Comparison of ENCODE assay signal across 10 mouse cellular contexts in the genomic region with DNA sequence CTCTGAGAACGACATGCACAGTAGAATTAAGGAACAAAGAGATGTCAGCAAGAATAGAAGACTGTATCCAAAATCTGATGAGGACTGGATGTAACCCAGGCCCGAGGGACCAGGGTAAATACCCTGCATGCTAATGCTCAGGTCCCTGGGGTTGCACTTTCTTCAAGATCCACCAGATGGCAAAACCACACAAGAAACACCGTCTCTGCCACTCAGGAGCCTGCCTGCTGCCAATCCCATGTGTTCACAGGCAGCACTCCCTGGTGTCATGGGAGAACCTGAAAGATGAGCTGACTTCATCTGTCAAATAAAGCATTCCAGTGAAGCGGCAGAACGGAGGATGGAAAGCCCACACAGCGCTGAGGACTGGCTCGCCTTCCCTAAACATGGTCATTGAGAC. TPM values are rescaled to one million over a fixed set of nuclear protein-coding genes. Genes with fewer than 3 reads are reported as not detected.
DNase-seq lines count a peak whose midpoint lies in the region; ATAC-seq and TF ChIP-seq lines count a peak whose summit lies in the region.
"Had no signal": no experiment of that assay in that cellular context is flagged by ENCODE, and none has a peak within 500 bp of the region (broad histone marks: within the 10 kb centered on the region; RNA-seq: fewer than 3 reads in every experiment).

No protein-coding gene starts in this region.

- H3K27me3 ChIP-seq in intestine, postnatal 0 days (replicated peaks; ENCODE audit: control insufficient read depth, insufficient read depth, low read length): no peaks in the 10 kb centered on the region; the same call in 1 of the 2 replicates
- peaks cover 2% of the 10 kb centered on the region; the same call in 1 of the 2 replicates for H3K27me3 ChIP-seq in intestine, embryonic 16.5 days (replicated peaks; ENCODE audit: control insufficient read depth, insufficient read depth, low read length)
- H3K27me3 ChIP-seq in neural tube, embryonic 15.5 days (replicated peaks): no peaks in the 10 kb centered on the region; the same call in none of the 2 replicates

- ATAC-seq in intestine, postnatal 0 days: no peak
- ATAC-seq in intestine, embryonic 16.5 days: no peak
- ATAC-seq in neural tube, embryonic 15.5 days (ENCODE audit: low FRiP score): peak; percentile 45; the same call in 1 of the 2 replicates

- 31% methylated on average over 7 of the region's 7 CpGs for WGBS in intestine, postnatal 0 days
- WGBS in intestine, embryonic 16.5 days: 41% methylated on average over 7 of the region's 7 CpGs
- WGBS in neural tube, embryonic 15.5 days: 39% methylated on average over 7 of the region's 7 CpGs

- TF ChIP-seq CTCF in intestine, postnatal 0 days (IDR thresholded peaks at IDR 0.05; ENCODE audit: low read depth): peak; percentile 71
- peak; percentile 79 for TF ChIP-seq CTCF in brain, embryonic 14.5 days (IDR thresholded peaks at IDR 0.05; ENCODE audit: borderline replicate concordance, extremely low read depth, insufficient read depth, insufficient read length)

- H3K4me2 ChIP-seq in intestine, postnatal 0 days (replicated peaks; ENCODE audit: low read depth): no peak overlapping the region
- H3K4me2 ChIP-seq in intestine, embryonic 16.5 days (ENCODE audit: low read depth, low read length): no peak overlapping the region
- H3K4me2 ChIP-seq in neural tube, embryonic 15.5 days: no peak overlapping the region

- H3K9ac ChIP-seq in intestine, postnatal 0 days (ENCODE audit: low read depth, low read length): no peak overlapping the region
- H3K9ac ChIP-seq in intestine, embryonic 16.5 days (ENCODE audit: low read depth, low read length): no peak overlapping the region
- no peak overlapping the region for H3K9ac ChIP-seq in neural tube, embryonic 15.5 days (replicated peaks)

- H3K36me3 ChIP-seq in intestine, postnatal 0 days (ENCODE audit: control insufficient read depth, insufficient read depth): no peaks in the 10 kb centered on the region
- no peaks in the 10 kb centered on the region for H3K36me3 ChIP-seq in intestine, embryonic 16.5 days (ENCODE audit: control insufficient read depth, insufficient read depth, low read length)
- no peaks in the 10 kb centered on the region for H3K36me3 ChIP-seq in neural tube, embryonic 15.5 days

- H3K4me3 ChIP-seq in intestine, postnatal 0 days (ENCODE audit: low read depth, low read length): no peak overlapping the region
- H3K4me3 ChIP-seq in intestine, embryonic 16.5 days (ENCODE audit: low read length): no peak overlapping the region
- no peak overlapping the region for H3K4me3 ChIP-seq in neural tube, embryonic 15.5 days (replicated peaks)
- H3K4me3 ChIP-seq: myocyte had no signal

- intact Hi-C loops in heart, postnatal 10 days (cut with DNase I): loop anchor here (1.0 to 10.0 kb wide), 3 partner anchors 102 to 528 kb away; no protein-coding TSS in a partner anchor

- peak; percentile 91 for DNase-seq in brain, embryonic 14.5 days (ENCODE audit: low read depth)
- DNase-seq in heart, postnatal 10 days: peak; percentile 32 to 45
- peak; percentile 27 to 28 for DNase-seq in left cerebral cortex, adult 8-10 months (ENCODE audit: low spot score in 2 of 2)
- DNase-seq in spleen, postnatal 36 days (ENCODE audit: low spot score in 2 of 2): no peak
- DNase-seq in gastrocnemius, postnatal 10 days: no peak

- no peak for TF ChIP-seq POLR2A in brain, embryonic 14.5 days (IDR thresholded peaks at IDR 0.05; ENCODE audit: borderline replicate concordance, extremely low read depth, insufficient read depth, insufficient read length, poor library complexity, severe bottlenecking)

- H3K27ac ChIP-seq in intestine, postnatal 0 days (ENCODE audit: low read depth, low read length): no peak overlapping the region
- no peak overlapping the region for H3K27ac ChIP-seq in intestine, embryonic 16.5 days (ENCODE audit: low read length)
- no peak overlapping the region for H3K27ac ChIP-seq in neural tube, embryonic 15.5 days (replicated peaks)

- no peaks in the 10 kb centered on the region for H3K4me1 ChIP-seq in intestine, postnatal 0 days (replicated peaks; ENCODE audit: control insufficient read depth, insufficient read depth, low read length)
- no peaks in the 10 kb centered on the region for H3K4me1 ChIP-seq in intestine, embryonic 16.5 days (ENCODE audit: control insufficient read depth, insufficient read depth, low read length)
- peaks cover 2% of the 10 kb centered on the region; the same call in 1 of the 2 replicates for H3K4me1 ChIP-seq in neural tube, embryonic 15.5 days

- H3K9me3 ChIP-seq in intestine, postnatal 0 days (ENCODE audit: control insufficient read depth): no peaks in the 10 kb centered on the region
- no peaks in the 10 kb centered on the region for H3K9me3 ChIP-seq in intestine, embryonic 16.5 days (ENCODE audit: control insufficient read depth, low read length)
- H3K9me3 ChIP-seq in neural tube, embryonic 15.5 days (replicated peaks): no peaks in the 10 kb centered on the region

RNA-seq across cellular contexts. Expression of a gene that starts 21.3 kb away (rescaled TPM):
- not detected in 2 replicates for polyA plus RNA-seq in intestine, postnatal 0 days (2015; fragmentation: Nextera tagmentation; extraction: Ambion mirVana)
- polyA plus RNA-seq in intestine, embryonic 16.5 days (2015; fragmentation: Nextera tagmentation; extraction: Ambion mirVana): not detected in 2 replicates
- polyA plus RNA-seq in brain, embryonic 14.5 days (2012; rRNA removed): 0.29 and 0.39 TPM in 2 replicates
- total RNA-seq in heart, postnatal 10 days (2021): not detected
- total RNA-seq in left cerebral cortex, adult 8-10 months (2022): under 1 TPM; 0.41 to 0.93 (median 0.53) TPM
- polyA plus RNA-seq in neural tube, embryonic 15.5 days (2015; fragmentation: Nextera tagmentation; extraction: Ambion mirVana): 0.26 and 0.28 TPM in 2 replicates
- total RNA-seq in gastrocnemius, postnatal 10 days (2021): not detected
- total RNA-seq: adrenal gland, adult 18-20 months had no signal
- polyA plus RNA-seq: myocyte had no signal

Comparison
In these comparisons a context has a peak if more than half of its experiments do, and no peak if none do; other contexts are left out.
1. DNase-seq: peak in brain, embryonic 14.5 days (single experiment), heart, postnatal 10 days (2 of 2) and left cerebral cortex, adult 8-10 months (2 of 2); none in spleen, postnatal 36 days (0 of 2) and gastrocnemius, postnatal 10 days (single experiment).